Mouse (Mus musculus): ENCODE results near the gene Notch2. TPM values are rescaled to one million over a fixed set of nuclear protein-coding genes. Genes with fewer than 3 reads are reported as not detected.
A peak's percentile ranks its signal among the peaks of the same experiment; 100 is the strongest.

Notch2 gene
- total and polyA plus RNA-seq, 2 experiments from 2014 or later, result 6.1 to 22.8 TPM

- no peak overlapping the region for H3K27ac ChIP-seq (ENCODE audit: low read depth, low read length)
- no peak overlapping the region for H3K9ac ChIP-seq (replicated peaks; ENCODE audit: low read length, poor library complexity, severe bottlenecking)
- TF ChIP-seq CTCF (IDR thresholded peaks at IDR 0.05), result no peak
- ATAC-seq (ENCODE audit: low FRiP score), result no peak
- H3K4me3 ChIP-seq (ENCODE audit: low read depth, low read length), result no peak overlapping the region
- no peaks in the 10 kb centered on the region for H3K27me3 ChIP-seq (ENCODE audit: insufficient read depth, low read length)
- DNase-seq (ENCODE audit: low spot score), result no peak
- no peaks in the 10 kb centered on the region for H3K36me3 ChIP-seq (ENCODE audit: insufficient read depth, low read length)
- H3K4me1 ChIP-seq (ENCODE audit: insufficient read depth, low read length), result peaks cover 14% of the 10 kb centered on the region
- H3K9me3 ChIP-seq (ENCODE audit: low read length), result no peaks in the 10 kb centered on the region
- H3K4me2 ChIP-seq (ENCODE audit: low read depth, low read length, poor library complexity, severe bottlenecking), result no peak overlapping the region
- WGBS, result 65% methylated on average over 6 of the region's 6 CpGs
Observed at GRCm38 (mm10) chr3:98036161-98036560, 22.8 kb downstream of the Notch2 start.

- no peak overlapping the region for H3K27ac ChIP-seq (ENCODE audit: low read depth, low read length)
- DNase-seq (ENCODE audit: low spot score) (no peak), ATAC-seq (ENCODE audit: low FRiP score) (no peak)
- no peak overlapping the region for H3K4me2 ChIP-seq (ENCODE audit: low read depth, low read length, poor library complexity, severe bottlenecking)
- no peaks in the 10 kb centered on the region for H3K27me3 ChIP-seq (ENCODE audit: insufficient read depth, low read length)
- TF ChIP-seq CTCF (IDR thresholded peaks at IDR 0.05), result no peak
- no peaks in the 10 kb centered on the region for H3K36me3 ChIP-seq (ENCODE audit: insufficient read depth, low read length)
- H3K9me3 ChIP-seq (ENCODE audit: low read length), result no peaks in the 10 kb centered on the region
- peaks cover 14% of the 10 kb centered on the region for H3K4me1 ChIP-seq (ENCODE audit: insufficient read depth, low read length)
- H3K9ac ChIP-seq (replicated peaks; ENCODE audit: low read length, poor library complexity, severe bottlenecking), result no peak overlapping the region
- 67% methylated on average over 7 of the region's 7 CpGs for WGBS
- no peak overlapping the region for H3K4me3 ChIP-seq (ENCODE audit: low read depth, low read length)
Observed at GRCm38 (mm10) chr3:98037151-98037550, 23.8 kb downstream of the Notch2 start.

DNA sequence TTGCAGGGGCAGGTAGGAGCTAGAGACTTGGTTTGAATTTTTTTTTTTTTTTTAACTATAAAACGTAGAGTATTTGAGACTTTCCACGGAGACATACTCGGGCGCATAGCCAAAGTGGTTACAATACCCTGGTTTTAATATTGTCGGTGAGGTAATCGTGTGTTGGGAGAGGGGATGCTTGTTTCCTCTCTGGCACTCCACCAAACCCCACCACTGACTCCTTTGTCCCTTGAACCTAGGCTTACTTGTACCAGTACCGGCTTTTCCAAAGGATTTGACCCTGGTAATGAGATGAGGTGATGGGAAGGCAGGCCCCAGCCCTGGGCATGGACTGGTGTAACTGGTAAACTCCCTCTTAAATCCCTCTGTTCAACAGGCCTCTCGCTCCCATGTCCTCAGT lies 25.3 kb downstream of the Notch2 start:
- no peaks in the 10 kb centered on the region for H3K9me3 ChIP-seq (ENCODE audit: low read length)
- no peak for TF ChIP-seq CTCF (IDR thresholded peaks at IDR 0.05)
- DNase-seq (ENCODE audit: low spot score), result no peak
- peaks cover 14% of the 10 kb centered on the region for H3K4me1 ChIP-seq (ENCODE audit: insufficient read depth, low read length)
- 72% methylated on average over 8 of the region's 8 CpGs for WGBS
- no peak overlapping the region for H3K4me2 ChIP-seq (ENCODE audit: low read depth, low read length, poor library complexity, severe bottlenecking)
- no peak overlapping the region for H3K9ac ChIP-seq (replicated peaks; ENCODE audit: low read length, poor library complexity, severe bottlenecking)
- no peak overlapping the region for H3K4me3 ChIP-seq (ENCODE audit: low read depth, low read length)
- no peak for ATAC-seq (ENCODE audit: low FRiP score)
- H3K27ac ChIP-seq (ENCODE audit: low read depth, low read length), result no peak overlapping the region
- H3K36me3 ChIP-seq (ENCODE audit: insufficient read depth, low read length), result no peaks in the 10 kb centered on the region
- H3K27me3 ChIP-seq (ENCODE audit: insufficient read depth, low read length), result no peaks in the 10 kb centered on the region

DNA sequence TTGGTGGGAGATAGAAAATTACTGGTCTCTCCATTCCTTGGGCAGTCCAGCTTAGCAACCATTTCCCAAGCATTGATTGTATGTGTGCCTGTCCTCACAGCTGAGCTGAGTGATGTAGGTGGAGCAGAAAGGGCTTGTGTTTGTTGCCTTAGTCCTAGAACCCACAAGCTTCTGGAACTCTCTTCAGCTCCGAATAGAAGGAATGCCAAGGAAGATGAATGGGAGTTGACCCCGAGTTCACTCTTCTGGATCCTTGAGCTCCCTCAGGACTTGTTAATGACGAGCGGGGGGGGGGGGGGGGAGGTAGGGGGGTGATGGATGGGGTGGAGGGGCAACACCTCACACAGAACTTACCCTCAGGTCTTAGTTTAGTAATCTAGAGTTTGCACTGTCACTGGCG lies 25.9 kb downstream of the Notch2 start:
- peaks cover 14% of the 10 kb centered on the region for H3K4me1 ChIP-seq (ENCODE audit: insufficient read depth, low read length)
- no peak for DNase-seq (ENCODE audit: low spot score)
- no peaks in the 10 kb centered on the region for H3K27me3 ChIP-seq (ENCODE audit: insufficient read depth, low read length)
- H3K9me3 ChIP-seq (ENCODE audit: low read length), result no peaks in the 10 kb centered on the region
- no peak for ATAC-seq (ENCODE audit: low FRiP score)
- 77% methylated on average over 5 of the region's 5 CpGs for WGBS
- no peak for TF ChIP-seq CTCF (IDR thresholded peaks at IDR 0.05)
- no peak overlapping the region for H3K4me3 ChIP-seq (ENCODE audit: low read depth, low read length)
- H3K9ac ChIP-seq (replicated peaks; ENCODE audit: low read length, poor library complexity, severe bottlenecking), result no peak overlapping the region
- no peak overlapping the region for H3K27ac ChIP-seq (ENCODE audit: low read depth, low read length)
- no peak overlapping the region for H3K4me2 ChIP-seq (ENCODE audit: low read depth, low read length, poor library complexity, severe bottlenecking)
- no peaks in the 10 kb centered on the region for H3K36me3 ChIP-seq (ENCODE audit: insufficient read depth, low read length)

GRCm38 (mm10) chr3:98039666-98040456 lies 26.5 kb downstream of the Notch2 start:
- H3K27me3 ChIP-seq (ENCODE audit: insufficient read depth, low read length), result no peaks in the 10 kb centered on the region
- no peak for ATAC-seq (ENCODE audit: low FRiP score)
- peaks cover 9% of the 10 kb centered on the region; the same call in 1 of the 2 replicates for H3K4me1 ChIP-seq (ENCODE audit: insufficient read depth, low read length)
- H3K9me3 ChIP-seq (ENCODE audit: low read length), result no peaks in the 10 kb centered on the region
- WGBS, result 89% methylated on average over 16 of the region's 16 CpGs
- TF ChIP-seq CTCF (IDR thresholded peaks at IDR 0.05), result no peak
- H3K9ac ChIP-seq (replicated peaks; ENCODE audit: low read length, poor library complexity, severe bottlenecking), result no peak overlapping the region
- H3K4me3 ChIP-seq (ENCODE audit: low read depth, low read length), result no peak overlapping the region
- no peak overlapping the region for H3K27ac ChIP-seq (ENCODE audit: low read depth, low read length)
- H3K36me3 ChIP-seq (ENCODE audit: insufficient read depth, low read length), result no peaks in the 10 kb centered on the region
- H3K4me2 ChIP-seq (ENCODE audit: low read depth, low read length, poor library complexity, severe bottlenecking), result no peak overlapping the region
- no peak for DNase-seq (ENCODE audit: low spot score)

DNA sequence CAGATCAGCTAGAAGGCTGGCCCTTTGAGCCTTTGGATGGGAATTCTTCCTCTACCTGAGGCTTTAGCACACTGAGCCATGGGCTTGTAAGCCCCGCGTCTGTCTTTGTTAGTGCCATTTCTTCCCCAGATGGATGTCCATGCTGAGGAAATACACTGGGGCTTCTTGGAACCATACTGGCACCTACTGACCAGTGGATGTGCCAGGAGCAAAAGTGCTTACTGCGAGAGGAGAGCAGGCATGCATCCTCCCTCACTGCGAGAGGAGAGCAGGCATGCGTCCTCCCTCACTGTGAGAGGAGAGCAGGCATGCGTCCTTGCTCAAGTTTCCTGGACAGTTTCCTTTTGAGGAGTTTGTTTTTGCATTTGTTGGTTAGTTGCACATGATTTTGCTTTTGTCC lies 27.5 kb downstream of the Notch2 start:
- Histone ChIP-seq H3K4me1 (ENCODE audit: insufficient read depth, low read length) (peaks cover 1% of the 10 kb centered on the region; the same call in 1 of the 2 replicates), H3K4me2 (ENCODE audit: low read depth, low read length, poor library complexity, severe bottlenecking) (no peak overlapping the region), H3K9me3 (ENCODE audit: low read length) (no peaks in the 10 kb centered on the region), H3K4me3 (ENCODE audit: low read depth, low read length) (no peak overlapping the region), H3K27ac (ENCODE audit: low read depth, low read length) (no peak overlapping the region), H3K36me3 (ENCODE audit: insufficient read depth, low read length) (no peaks in the 10 kb centered on the region), H3K27me3 (ENCODE audit: insufficient read depth, low read length) (no peaks in the 10 kb centered on the region), H3K9ac (replicated peaks; ENCODE audit: low read length, poor library complexity, severe bottlenecking) (no peak overlapping the region)
- ATAC-seq (ENCODE audit: low FRiP score) (no peak), DNase-seq (ENCODE audit: low spot score) (no peak)
- TF ChIP-seq CTCF (IDR thresholded peaks at IDR 0.05), result 0 out of 2 replicates have a peak, but pooled peaks have one; percentile 18
- WGBS, result 81% methylated on average over 6 of the region's 6 CpGs
